Mouse (Mus musculus) left cerebral cortex, postnatal 10 days (tissue): ENCODE results near the gene Gpr4. TPM values are rescaled to one million over a fixed set of nuclear protein-coding genes. Genes with fewer than 3 reads are reported as not detected.

Experiments
- DNase-seq, 2 experiments: peaks; one replicate each; pipeline ENCODE4 v3.0.0; 2021 to 2022; ENCODE audit warnings: low spot score in 2 of 2, mixed read lengths in 1 of 2; ENCODE audit errors: extremely low spot score in 1 of 2
- intact Hi-C: fragments of 180-260 bp; cut with DNase I; formaldehyde crosslinking; loops from one replicate; pipeline ENCODE4 v1.15.1; 2025
- total RNA-seq, 2 experiments: library from RNA; stranded (reverse); gene quantifications; 2 replicates each; pipeline ENCODE4 v1.2.3; 2021

Gene Gpr4
- total RNA-seq, 2 experiments from 2014 or later = 4.8 to 5.0 TPM

GRCm38 (mm10) chr7:19243858-19244257 lies 31.5 kb downstream of the Gpr4 start:
- DNase-seq = peak in 1 of 2 experiments; percentile 53
- intact Hi-C loops = no loop called here

GRCm38 (mm10) chr7:19245083-19245482 lies 32.7 kb downstream of the Gpr4 start:
- no peak for DNase-seq
- intact Hi-C loops = no loop called here

DNA sequence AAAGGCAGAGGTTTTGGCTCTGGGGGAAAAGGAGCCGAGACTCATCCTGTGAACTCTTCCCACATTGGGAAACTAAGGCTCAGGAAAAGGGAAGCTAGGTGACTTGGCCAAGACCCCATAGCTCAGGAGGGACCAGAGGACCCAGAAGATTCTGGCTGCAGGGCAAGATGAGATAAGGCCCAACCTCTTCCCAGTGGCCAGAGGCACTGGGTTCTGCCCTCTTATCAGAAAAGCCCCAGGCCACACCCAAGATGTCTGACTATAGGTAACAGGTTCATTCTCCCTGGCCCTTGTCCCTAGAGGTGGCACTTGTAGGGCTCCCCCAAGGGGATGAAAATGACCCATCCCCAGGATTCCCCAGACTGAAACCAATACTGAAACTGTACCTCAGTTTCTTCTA lies 34.5 kb downstream of the Gpr4 start:
- DNase-seq = no peak

GRCm38 (mm10) chr7:19247511-19247910 lies 35.2 kb downstream of the Gpr4 start:
- intact Hi-C loops = no loop called here
- no peak for DNase-seq

More for the DNA sequence above, 34.5 kb downstream of the Gpr4 start:
- intact Hi-C loops = no loop called here

- intact Hi-C loops = no loop called here
- DNase-seq = no peak
Measured at GRCm38 (mm10) chr7:19252078-19252477, 39.7 kb downstream of the Gpr4 start.

GRCm38 (mm10) chr7:19253437-19253836 lies 41.1 kb downstream of the Gpr4 start:
- DNase-seq = no peak

DNA sequence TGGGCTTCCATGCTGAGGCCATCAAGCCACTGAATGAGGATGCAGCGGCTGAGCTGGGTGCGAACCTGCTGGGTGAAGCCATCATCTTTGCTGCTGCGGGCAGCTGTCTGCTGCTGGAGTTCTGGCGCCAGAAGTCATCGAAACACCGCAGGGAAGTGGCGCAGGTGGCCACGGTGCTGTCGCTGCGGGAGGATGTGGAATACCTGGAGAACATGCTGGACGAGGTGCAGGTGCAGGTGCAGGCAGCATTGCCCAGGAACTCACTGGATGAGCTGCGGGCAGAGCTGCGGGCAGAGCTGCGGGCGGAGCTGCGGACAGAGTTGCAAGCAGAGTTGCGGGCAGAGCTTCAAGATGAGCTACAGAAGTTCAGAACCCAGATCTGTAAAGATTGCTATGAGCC lies 43.1 kb downstream of the Gpr4 start:
- intact Hi-C loops = no loop called here
- no peak for DNase-seq

More at GRCm38 (mm10) chr7:19253437-19253836, 41.1 kb downstream of the Gpr4 start:
- intact Hi-C loops = no loop called here

DNA sequence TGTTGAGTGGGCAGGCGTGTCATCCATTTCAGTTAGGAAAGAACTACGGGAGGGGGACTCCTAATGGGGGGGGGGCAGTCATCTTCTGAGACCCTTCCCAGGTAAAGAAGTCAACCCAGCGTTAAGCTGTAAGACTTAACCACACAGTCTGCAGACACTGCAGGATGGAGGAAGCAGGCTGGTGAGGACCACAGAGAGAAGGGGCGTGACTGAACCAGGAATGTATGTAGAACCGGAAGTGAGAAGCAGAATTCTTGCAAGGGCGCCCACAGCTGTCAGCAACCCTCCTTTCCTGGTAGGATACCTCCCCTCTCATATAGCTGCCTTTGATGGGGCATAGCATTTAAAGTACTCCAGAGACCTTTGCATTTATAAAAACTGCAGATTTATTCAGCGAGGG lies 44.2 kb downstream of the Gpr4 start:
- intact Hi-C loops = no loop called here
- DNase-seq = no peak

GRCm38 (mm10) chr7:19257390-19258022 lies 45.2 kb downstream of the Gpr4 start:
- intact Hi-C loops = no loop called here
- DNase-seq = peak in 1 of 2 experiments; percentile 86

GRCm38 (mm10) chr7:19258336-19258735 lies 46.0 kb downstream of the Gpr4 start:
- intact Hi-C loops = no loop called here
- no peak for DNase-seq

DNA sequence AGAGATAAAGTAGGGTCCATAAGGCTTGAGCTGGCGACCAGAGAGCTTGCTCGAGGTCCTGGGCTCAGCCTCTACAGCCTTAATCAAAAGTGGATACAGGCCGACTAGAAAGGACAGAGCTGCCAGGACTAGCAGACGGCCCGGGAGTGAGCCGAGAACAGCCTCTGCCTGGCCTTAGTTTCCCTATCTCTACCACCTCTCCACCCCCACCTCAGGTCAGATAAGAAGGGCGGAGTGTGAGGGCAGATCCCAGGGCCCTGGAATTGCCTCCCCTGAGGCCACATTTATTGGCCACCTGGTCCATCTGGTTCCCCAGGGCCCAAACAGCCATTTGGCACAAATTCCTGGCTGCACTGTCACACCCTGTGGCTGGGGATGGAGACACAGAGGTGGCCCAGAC lies 52.8 kb downstream of the Gpr4 start:
- intact Hi-C loops = no loop called here
- DNase-seq = no peak

DNA sequence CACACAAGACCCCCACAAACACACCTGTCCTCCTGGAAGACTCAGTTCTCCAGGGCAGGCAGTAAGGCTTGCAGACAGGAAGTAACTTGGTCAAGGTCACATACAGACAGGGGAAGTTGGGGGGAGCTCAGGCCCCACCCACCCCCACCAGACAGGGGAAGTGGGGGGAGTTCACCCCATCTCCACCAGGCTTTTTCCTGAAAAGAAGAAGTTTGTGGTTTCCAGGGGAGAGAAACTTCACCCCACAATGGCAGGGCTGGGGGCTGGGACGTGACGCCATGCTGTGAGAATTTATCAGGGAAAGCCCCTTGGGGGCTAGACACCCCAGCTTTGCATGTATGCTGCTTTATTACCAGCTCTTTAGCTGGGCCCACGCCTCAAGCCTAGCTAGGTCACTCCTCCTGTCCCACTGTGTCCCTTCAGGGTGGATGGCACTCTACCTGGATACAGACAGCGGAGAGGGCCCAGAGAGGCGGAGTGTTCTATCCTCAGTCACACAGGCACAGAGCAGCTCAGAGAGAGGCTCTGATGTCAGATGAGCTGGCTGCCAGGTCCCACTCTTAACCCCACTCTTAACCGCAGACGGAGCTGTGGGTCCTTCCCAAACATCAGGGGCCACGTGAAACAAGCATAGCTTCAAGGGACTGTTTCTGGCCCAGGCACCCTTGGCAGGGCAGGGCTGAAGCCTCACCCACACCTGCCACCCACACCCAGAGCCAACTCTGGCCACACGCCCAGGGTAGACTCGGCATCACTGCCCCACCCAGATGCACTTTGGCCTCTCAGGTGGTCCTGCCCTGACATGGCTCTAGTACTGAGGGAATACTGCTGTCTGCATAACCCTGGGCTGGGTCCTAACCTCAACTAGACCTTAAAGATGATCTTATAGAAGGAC lies 53.8 kb downstream of the Gpr4 start:
- DNase-seq = peak in 1 of 2 experiments; percentile 30
- intact Hi-C loops = no loop called here

DNA sequence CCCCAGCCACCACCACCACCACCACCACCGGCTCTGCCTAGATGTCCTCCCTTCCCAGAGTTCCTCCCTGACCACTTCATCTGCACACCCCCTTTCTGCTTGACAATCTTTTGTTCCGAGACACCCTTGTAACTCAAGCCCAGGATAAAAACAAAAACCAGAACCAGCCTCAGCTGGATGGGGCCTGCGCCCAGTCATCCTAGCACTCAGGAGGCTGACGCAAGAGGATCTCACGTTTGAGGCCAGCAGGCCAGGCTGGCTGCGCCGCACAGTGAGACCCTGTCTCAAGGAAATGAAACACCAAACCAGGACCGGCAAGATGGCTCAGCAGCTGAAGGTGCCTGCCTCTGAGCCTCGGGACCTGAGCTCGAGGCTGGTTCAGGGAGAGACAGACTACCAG lies 54.7 kb downstream of the Gpr4 start:
- no peak for DNase-seq
- intact Hi-C loops = no loop called here

DNA sequence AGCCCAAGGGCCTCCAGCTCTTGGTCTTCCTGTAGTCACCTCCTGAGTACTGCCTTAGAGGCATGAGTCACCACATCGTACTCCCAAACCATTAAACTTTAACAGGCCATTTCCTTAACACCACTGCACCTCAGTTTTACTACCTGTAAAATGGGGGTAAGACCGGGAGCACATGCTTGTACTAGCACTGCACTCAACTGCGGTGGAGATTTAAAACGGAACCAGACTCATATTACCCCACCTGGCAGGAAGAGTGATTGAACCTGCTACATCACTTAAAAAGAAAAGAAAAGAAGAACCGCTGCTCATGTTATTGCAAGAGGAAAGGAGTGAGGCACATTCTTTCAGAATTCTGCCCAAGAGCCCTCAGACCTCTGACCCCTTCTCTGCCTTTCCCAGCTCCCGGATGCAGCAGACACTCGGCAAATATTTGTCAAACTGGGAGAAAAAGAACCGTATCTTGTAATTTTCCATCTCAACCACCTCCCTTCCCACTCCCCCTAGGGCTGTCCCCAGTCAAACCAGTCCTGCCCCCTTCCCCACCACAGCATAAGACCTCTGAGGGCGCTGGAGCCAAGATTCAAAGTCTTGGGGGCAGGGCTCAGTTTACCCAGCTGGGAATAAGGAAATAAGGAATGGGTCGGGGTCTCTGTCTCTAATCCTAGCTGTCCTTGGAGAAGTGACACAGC lies 56.8 kb downstream of the Gpr4 start:
- no peak for DNase-seq
- intact Hi-C loops = no loop called here

DNA sequence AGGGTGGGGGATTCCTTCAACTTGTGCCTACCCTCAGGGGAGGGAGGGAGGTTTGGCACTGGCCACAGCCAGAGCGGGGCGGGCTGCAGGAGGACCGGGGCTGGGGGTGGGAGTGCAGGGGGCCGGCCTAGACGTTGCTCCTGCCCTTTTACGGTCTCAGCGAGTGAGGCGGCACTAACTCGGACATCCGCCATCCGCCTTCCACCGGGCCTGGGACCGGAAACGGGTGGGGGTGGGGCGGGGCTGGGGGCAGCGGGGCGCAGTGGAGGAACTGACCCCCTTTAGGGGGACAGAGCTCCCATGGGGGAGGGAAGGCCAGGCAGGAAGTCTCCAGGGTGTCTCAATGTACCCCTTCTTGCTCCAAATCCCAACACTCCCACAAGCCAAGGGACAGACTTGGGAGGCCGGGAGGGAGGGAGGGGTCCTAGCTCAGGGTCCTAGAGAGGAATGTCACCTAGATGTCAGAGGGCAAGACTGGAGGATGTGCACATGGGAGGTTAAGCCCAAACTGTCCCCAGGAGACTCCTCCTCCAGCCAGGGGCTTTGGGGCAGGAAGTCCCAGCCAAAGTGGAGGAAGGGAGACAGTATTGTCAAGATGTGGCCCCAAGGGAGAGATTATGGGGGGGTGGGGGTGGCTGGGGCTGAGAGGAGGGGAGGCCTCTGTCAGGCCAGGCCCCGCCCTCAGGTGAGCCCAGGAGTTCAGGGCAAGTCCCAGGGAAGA lies 57.5 kb downstream of the Gpr4 start:
- intact Hi-C loops = no loop called here
- DNase-seq = peak in 1 of 2 experiments; percentile 90

GRCm38 (mm10) chr7:19270509-19271237 lies 58.3 kb downstream of the Gpr4 start:
- intact Hi-C loops = no loop called here
- DNase-seq = peak in 1 of 2 experiments; percentile 55

GRCm38 (mm10) chr7:19271238-19272172 lies 59.2 kb downstream of the Gpr4 start, which contains the start of gene Vasp:
Vasp (minus strand) TSS chr7:19271817.
- peak; percentile 72 to 87 for DNase-seq
- intact Hi-C loops = no loop called here
